Mouse (Mus musculus) bone marrow macrophage, adult 2 months (primary cell): ENCODE results near the gene Dlg3. TPM values are rescaled to one million over a fixed set of nuclear protein-coding genes. Genes with fewer than 3 reads are reported as not detected.

Experiments used
- H3K27ac ChIP-seq: 2 replicates; pipeline ENCODE4 v1.5.1; 2012; ENCODE audit warnings: low read depth, low read length; ENCODE audit not compliant: insufficient read depth
- H3K4me1 ChIP-seq: 2 replicates; pipeline ENCODE4 v1.6.1; 2012; ENCODE audit warnings: low read length; ENCODE audit not compliant: control insufficient read depth, insufficient read depth
- H3K4me3 ChIP-seq: 2 replicates; pipeline ENCODE4 v1.5.1; 2012; ENCODE audit warnings: mild to moderate bottlenecking, low read length, moderate library complexity; ENCODE audit not compliant: insufficient read depth
- CTCF ChIP-seq: IDR thresholded peaks from 2 replicates; pipeline ENCODE4 v1.5.1; 2012; ENCODE audit warnings: low read depth, mild to moderate bottlenecking, low read length, moderate library complexity
- POLR2A ChIP-seq: IDR thresholded peaks from 2 replicates; pipeline ENCODE4 v1.6.1; 2012; ENCODE audit warnings: mild to moderate bottlenecking, low read depth, low read length, borderline replicate concordance
- polyA plus RNA-seq: library from polyadenylated mRNA; stranded (reverse); fragments of >200 nt; gene quantifications from 2 replicates; pipeline ENCODE4 v1.2.4, GENCODE M21; 2012; ENCODE audit not compliant: missing spikeins, insufficient read depth, insufficient read length

The Dlg3 gene
- polyA plus RNA-seq, 1 experiment = 4.1 TPM

DNA sequence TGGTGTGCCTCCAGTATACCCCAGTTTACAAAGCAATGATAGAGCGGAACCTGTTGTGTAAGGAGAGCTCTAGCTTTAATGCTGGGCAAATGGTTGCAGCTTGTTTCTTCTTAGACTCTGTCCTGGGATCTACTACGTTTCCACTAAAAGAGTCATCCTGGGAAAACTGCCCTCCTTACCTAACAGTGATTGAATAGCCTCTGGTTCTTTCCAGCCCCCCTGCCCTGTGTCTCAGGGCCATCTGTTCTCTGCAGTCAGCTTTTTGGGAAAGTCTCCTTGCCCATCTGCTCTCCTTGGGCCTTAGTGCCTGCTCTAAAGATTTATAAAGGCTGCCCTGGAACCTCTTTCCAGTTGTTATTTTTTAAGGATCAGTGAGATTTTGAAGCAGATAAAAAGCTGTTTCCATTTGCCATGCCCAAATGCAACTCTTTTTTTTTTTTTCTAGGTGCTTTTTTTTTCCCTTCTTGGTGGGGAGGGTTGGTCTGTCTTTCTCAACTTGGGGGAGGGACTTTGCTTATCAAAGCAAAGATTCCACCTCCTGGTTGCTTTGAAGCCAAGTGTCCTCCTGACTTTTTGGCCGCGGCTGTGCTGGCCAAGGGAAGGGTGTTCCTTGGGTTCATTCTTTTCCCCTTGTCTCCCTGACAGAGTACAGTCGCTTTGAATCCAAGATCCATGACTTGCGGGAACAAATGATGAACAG is 28.7 kb downstream of the Dlg3 start:
- H3K4me1 ChIP-seq = no peaks in the 10 kb centered on the region; the same call in 1 of the 2 replicates
- TF ChIP-seq POLR2A (no peak), CTCF (no peak)
- H3K4me3 ChIP-seq = no peak overlapping the region
- H3K27ac ChIP-seq = no peak overlapping the region

- no peak overlapping the region for H3K27ac ChIP-seq
- H3K4me3 ChIP-seq = no peak overlapping the region
- no peak for TF ChIP-seq CTCF
- TF ChIP-seq POLR2A = no peak
- H3K4me1 ChIP-seq = no peaks in the 10 kb centered on the region; the same call in 1 of the 2 replicates
These were observed 29.2 kb downstream of the Dlg3 start for GRCm38 (mm10) chrX:100796741-100797090.

- Histone ChIP-seq H3K4me1 (no peaks in the 10 kb centered on the region; the same call in 1 of the 2 replicates), H3K27ac (no peak overlapping the region), H3K4me3 (no peak overlapping the region)
- TF ChIP-seq CTCF (no peak), POLR2A (no peak)
These were observed 29.8 kb downstream of the Dlg3 start for GRCm38 (mm10) chrX:100797370-100797769.

GRCm38 (mm10) chrX:100797851-100798527 is 30.5 kb downstream of the Dlg3 start:
- TF ChIP-seq CTCF = no peak
- Histone ChIP-seq H3K4me3 (no peak overlapping the region), H3K27ac (no peak overlapping the region), H3K4me1 (no peaks in the 10 kb centered on the region; the same call in 1 of the 2 replicates)

DNA sequence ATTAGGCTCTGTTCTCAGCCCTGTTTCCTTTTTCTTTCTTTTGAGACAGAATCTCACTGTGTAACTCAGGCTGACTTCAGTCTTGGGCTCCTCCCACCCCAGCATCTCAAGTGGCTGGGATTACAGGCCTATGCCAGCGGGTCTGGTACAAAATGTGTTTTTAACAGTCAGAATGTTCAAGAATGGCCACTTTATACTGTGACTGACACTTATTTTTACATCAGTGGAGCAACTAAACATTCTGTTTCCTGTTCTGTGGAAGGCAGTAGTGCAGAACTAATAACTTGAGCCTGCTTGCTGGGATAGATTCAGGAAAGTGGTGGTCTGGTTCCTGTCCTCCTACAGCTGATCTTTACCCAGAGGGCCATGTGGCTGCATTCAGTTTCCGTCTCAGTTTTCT is 33.1 kb downstream of the Dlg3 start:
- no peak for TF ChIP-seq CTCF
- TF ChIP-seq POLR2A = no peak
- H3K4me3 ChIP-seq = no peak overlapping the region
- no peaks in the 10 kb centered on the region; the same call in 1 of the 2 replicates for H3K4me1 ChIP-seq
- H3K27ac ChIP-seq = no peak overlapping the region

DNA sequence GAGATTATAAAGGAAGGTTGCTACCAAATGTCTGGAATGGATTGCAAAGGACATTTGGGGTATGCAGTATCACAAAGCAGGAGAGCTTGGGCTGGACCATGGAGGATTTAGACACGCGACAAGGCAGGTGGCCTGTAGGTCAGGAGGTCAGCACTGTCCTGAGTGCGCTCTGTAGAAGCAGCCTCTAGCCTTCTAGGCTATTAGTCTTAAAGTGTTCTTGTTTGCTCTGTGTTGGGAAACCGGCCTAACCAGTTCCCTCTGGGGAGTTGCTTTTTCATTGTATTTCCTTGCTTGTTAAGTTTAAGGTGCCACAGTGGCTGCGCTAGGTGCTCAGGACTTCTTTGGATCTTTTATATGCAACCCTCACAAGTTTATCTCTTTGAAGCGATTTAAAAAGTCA is 34.5 kb downstream of the Dlg3 start:
- Histone ChIP-seq H3K4me1 (no peaks in the 10 kb centered on the region; the same call in 1 of the 2 replicates), H3K27ac (no peak overlapping the region), H3K4me3 (no peak overlapping the region)
- TF ChIP-seq CTCF = no peak
- TF ChIP-seq POLR2A = no peak

- Histone ChIP-seq H3K4me1 (no peaks in the 10 kb centered on the region), H3K27ac (no peak overlapping the region), H3K4me3 (no peak overlapping the region)
- no peak for TF ChIP-seq POLR2A
- TF ChIP-seq CTCF = no peak
These were observed 43.6 kb downstream of the Dlg3 start for GRCm38 (mm10) chrX:100811129-100811528.

- no peak overlapping the region for H3K4me3 ChIP-seq
- H3K4me1 ChIP-seq = no peaks in the 10 kb centered on the region
- H3K27ac ChIP-seq = no peak overlapping the region
- no peak for TF ChIP-seq CTCF
These were observed 46.6 kb downstream of the Dlg3 start for GRCm38 (mm10) chrX:100814139-100814538.

DNA sequence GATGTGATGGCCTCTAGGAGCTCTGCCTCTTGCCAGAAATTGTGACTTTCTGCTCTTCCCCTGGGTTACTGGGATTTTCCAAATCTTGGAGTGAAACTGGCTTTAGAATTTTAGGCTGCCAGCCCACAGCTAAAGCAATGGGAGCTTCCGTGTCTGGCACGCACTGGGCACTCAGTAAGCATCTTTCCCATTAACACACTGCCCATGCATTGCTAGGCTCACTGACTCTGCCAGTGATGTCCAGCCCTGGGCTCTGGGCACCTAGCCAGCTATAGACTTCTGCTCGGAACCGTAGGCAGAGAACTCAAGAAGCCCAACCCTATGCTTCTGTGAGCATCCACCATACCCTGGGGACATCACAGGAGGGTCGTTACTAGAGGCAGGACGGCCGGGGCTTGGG is 48.2 kb downstream of the Dlg3 start:
- Histone ChIP-seq H3K27ac (no peak overlapping the region), H3K4me3 (no peak overlapping the region), H3K4me1 (no peaks in the 10 kb centered on the region)
- TF ChIP-seq POLR2A (no peak), CTCF (no peak)

DNA sequence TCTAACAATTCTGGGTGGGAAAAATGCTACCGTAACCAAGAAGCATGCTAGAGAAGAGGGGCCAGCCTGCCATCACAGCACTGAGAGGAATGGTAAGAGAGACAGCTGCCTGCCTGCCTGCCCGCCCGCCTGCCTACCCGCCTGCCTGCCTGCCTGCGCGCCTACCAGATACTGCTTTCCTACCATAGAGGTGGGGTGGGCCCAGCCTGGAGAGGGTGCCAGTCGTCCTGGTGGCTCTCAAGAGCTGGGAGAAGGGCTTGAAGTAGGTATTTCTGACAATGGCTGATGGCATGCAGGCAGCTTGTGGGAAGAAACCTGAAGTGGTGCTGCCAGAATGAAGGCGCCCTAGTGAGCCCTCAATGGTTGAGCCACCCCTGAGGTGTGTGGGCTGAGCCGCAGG is 51.2 kb downstream of the Dlg3 start:
- TF ChIP-seq CTCF = no peak
- TF ChIP-seq POLR2A = no peak
- no peak overlapping the region for H3K27ac ChIP-seq
- H3K4me1 ChIP-seq = no peaks in the 10 kb centered on the region
- no peak overlapping the region for H3K4me3 ChIP-seq

GRCm38 (mm10) chrX:100821149-100821548 is 53.6 kb downstream of the Dlg3 start:
- H3K4me1 ChIP-seq = no peaks in the 10 kb centered on the region
- H3K4me3 ChIP-seq = no peak overlapping the region
- no peak for TF ChIP-seq CTCF
- no peak overlapping the region for H3K27ac ChIP-seq
